Mouse (Mus musculus): ENCODE measurements at regions not wholly inside any gene's neighbourhood (a gene's known extent, or its start where the extent isn't known, plus 50 kb on each side); places are given as distances from the start of the nearest gene placed in this dataset.

DNA sequence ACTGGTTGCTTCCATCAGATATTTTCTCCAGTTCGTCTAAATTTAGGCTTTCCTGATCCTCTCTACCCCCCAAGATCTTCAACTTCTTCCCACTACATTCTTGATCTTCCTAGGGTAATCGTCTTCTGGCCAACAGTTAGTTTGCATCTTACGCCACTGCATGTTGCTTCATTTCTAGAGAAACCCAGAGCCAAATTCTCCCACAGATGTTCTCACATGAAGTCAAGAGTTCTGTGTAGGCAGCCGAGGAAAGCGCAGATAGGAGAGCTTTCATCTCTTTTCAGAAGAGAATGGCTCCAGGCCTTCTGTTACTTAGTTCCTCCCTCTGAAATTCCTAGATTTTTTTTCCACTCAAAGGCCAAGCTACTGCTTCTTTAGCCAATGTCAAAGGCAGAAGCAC is 179.9 kb downstream of the Fgf10 start:
- no peak for DNase-seq

DNA sequence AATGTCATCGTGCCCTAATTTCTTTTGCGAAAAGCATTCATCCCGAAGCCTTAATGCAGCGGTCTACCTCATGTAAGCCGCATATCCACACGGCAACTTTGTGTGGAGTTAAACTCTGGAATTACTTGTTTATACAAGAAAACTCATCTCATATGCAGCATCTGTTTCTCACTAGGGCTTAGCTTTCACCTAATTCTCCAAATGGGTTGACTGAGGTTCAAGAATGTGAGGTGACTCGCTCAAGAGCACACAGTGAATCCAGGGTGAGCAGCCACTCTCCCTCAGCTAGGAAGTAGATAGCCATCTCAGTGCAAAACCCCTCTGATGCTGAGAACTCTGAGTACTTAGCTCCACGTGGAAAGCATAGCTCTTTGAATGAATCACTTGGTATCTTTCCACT is 181.1 kb downstream of the Fgf10 start:
- DNase-seq, result no peak

DNA sequence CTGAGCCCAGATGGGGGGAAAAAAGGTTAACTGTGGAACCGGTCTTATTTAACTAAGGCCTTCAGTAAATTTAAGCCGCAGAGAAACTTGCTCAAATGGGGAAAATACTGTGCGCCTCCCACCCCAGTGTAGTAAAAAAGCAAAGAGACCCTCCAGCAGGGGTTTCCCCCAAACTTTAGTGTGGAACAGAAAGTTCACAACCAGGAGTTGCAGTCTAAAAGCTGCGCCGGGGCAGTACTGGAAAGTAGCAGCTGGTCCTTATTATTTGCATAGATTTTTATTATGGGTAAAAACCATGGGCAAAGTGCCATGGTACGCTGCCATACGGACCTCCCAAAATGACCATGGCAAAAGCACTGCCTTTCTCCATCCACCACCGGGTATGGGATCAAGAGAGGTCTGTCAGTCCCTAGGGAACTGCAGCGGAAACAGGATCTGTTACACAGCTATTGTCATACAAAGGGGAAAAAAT is 216.8 kb downstream of the Fgf10 start:
- DNase-seq, result no peak

DNA sequence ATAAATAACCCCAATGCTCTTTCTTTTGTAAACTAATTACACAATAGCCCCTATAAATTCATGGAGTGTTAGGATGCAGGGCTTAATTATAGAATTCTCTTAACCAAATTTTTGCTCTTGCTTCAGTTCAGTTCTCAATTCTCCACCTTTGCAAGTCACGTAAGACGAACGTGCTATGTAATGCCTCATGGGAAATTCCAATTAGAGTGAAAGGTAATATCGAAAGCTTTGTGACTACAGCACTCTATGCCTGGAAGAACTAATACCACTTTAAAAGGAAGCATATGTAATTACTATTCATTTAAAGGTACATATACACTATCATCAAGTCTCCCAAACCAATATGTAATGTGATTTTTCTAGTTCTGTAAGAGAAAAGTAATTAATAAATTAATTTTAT is 225.5 kb downstream of the Fgf10 start:
- DNase-seq, result no peak

DNA sequence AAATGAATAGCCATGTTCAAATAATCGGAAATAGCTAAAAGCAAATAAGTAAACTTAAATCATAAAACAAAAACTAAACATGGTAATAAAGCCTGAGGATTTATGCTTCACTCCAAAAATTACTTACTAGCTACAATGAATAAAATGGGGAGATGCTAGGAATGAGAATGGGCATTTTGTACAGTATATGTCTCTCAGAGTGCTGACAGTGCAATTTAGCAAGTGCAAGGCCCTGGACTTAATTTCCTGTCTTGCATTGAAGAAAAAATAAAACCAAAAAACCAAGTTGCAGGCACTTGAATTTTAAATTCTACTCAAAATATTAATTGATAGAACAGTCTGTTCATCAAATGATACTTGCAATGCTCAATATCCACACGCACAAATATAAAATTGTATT is 232.4 kb downstream of the Fgf10 start:
- no peak for DNase-seq

DNA sequence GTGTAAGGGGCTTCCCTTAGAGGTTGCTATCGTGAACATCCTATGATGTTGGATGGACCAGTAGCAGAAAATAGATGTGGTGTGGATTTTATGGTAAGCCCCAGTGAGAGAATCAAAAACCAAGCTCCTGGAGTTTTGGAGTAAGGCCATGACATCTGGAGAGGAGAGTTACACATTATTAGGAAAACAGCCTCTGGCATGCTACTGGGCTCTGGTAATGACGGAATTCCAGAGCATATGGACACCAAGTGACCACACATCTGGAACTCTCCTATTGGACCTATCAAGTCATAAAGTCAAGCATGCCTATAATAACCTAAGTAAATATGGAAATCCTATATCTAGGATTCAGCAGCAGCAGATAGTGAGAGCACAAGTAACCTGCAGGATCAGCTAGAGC is 240.8 kb downstream of the Fgf10 start:
- no peak for DNase-seq

DNA sequence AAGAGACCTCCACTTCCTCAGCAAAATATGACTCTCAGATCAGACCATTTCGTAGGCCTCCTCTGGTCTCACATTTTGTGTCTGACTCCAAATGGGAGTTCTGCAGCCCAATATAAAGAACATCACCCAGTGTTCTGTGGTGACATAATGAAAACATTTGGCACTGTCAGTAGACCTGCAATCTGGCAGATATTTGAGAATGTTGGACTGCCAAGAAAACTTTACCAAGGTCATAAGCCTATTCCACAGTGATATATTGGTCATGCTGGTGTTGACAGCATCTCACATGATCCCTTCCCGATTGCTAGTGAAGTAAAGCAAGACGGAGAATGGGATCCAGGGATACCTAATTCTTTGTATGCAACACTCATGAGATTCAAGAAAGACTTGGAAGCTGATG is 271.2 kb downstream of the Fgf10 start:
- DNase-seq, result no peak

DNA sequence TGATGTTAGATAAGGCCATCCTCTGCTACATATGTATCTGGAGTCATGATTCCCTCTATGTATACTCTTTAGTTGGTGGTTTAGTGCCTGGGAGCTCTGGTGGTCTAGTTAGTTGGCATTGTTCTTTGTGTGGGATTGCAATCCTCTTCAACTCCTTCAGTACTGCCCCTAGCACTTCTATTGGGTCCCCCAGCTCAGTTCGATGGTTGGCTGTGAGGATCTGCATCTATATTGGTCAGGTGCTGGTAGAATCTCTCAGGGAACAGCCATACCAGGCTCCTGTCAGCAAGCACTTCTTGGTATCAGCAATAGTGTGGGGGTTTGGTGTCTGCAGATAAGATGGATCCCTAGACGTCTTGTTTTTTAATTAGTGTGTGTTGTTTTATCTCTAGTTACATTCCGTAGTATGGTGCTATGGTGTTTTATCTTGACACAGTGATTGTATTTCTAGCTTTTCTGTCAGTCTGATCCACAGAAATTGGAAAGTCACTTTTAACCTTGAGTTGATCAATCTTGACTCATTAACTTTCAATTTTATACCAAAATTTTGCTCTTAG is 296.6 kb downstream of the Fgf10 start:
- no peak for DNase-seq

DNA sequence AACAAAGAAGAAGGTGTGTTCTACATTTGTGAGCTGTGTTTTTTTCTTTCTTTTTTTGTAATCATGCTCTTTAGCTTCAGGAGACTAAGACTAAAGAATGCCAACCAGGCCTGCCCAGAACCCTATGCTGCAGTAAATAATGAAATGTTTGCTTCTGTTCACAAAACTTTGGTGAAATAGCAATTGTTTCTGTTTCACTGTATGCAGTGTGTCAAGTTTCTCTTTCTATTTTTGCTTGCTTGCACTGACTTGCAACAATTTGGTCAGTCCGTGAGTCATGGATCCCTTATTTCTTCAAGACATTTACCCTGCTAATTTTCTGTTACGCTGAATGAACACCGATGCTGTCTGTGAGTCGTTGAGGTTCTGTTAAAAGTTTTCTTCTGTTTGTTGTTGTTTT is 298.1 kb downstream of the Fgf10 start:
- DNase-seq, result no peak

DNA sequence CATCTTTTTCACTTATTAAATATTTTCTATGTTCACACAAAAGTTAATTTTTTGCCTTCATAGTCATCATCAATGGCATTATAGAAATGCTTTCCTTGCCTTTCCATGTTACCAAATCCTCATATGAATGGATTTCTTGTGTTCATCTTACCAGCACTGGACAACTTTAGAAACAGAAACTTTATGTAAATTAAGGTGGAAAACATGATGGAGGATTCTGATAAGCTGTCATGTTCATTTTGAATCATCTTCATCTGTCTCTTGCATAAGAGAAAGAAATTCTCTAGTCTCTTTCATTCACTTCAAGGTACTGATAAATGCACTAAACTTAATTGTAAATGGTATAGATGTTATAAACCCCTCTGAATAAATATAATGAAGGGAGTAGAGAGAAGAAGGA is 305.4 kb downstream of the Fgf10 start:
- no peak for DNase-seq

DNA sequence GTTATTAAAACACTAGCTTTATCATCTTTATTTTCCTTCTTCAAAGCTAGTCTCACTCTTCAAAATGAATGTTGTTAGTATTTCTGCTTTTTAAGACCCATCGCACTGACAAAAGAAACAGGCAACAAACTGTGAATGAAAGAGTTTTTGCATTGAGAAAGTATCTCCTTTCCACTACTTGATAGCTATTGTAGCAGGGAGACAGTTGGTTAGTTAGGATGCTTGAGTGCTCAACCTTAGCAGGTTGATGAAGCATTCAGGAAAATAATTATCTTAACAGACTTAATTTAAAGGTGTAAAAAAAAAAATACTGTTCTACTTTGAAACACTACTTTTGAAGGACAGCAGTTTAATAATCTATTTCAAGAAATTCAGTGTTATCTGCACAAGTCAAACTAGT is 305.9 kb downstream of the Fgf10 start:
- no peak for DNase-seq

DNA sequence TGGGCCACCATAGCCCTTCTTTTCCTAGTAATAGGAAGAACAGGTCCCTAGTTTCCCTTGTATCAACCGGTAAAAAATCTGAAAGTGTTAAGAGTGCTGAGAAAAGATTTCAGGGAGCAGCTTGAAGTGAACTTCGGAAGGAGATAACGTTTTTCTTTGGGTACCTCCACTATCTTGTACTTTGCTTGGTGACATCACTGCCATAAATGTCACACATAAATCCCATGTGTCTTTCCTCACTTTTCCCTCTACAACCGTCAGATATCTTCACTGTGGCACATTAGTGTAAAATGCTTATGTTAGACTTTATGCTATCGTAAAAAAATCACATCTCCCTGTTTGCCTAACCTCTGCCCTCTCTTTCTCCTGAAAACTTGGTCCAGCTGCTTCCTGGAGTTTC is 309.9 kb downstream of the Fgf10 start:
- DNase-seq, result no peak

DNA sequence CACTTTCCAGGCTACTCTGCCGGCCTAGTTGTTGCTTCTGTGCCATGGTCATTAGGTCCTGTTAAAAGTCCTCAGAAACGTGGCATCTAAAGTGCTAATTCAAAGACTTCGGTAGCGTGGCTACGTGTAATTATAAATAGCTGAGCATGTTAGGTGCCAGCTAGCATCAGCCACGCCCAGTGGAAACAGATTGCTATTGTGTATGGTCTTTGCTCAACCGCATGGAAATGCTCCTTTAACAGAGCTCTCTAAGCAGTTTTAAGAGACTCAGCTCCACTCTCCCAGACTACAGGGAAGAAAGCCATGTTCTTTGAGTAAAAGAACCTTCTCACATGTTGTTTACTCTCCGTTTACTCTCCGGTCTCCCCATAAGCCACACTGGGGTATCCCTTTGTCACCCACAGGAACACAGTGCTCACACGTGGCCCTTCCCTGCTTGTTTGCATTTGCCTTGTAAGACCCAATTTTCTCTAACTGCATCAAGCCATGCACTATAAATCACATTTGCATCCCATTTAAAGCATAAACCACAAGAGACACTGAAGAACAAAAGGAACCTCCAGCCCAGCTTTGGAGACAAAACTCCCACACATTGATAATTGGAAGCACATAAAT is 311.7 kb downstream of the Fgf10 start:
- DNase-seq, result no peak

DNA sequence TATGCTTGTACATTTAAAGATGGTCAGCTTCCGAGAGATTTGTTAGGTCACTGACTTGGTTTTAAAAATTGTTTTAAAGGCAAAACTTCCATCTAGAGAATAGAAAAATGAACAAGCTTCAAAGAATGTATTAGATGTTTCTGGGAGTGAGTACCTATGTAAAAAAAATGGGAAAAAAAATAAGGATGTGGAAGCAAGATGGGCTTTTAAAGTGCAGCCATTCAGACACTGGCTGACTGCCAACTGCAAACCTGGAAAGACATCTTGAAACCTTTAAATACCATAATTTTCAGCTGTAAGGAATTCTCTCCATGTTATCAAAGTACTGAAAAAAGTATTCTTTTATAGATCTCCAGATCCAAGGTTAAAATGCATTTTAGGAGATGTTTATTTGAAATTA is 315.7 kb downstream of the Fgf10 start:
- DNase-seq, result no peak

DNA sequence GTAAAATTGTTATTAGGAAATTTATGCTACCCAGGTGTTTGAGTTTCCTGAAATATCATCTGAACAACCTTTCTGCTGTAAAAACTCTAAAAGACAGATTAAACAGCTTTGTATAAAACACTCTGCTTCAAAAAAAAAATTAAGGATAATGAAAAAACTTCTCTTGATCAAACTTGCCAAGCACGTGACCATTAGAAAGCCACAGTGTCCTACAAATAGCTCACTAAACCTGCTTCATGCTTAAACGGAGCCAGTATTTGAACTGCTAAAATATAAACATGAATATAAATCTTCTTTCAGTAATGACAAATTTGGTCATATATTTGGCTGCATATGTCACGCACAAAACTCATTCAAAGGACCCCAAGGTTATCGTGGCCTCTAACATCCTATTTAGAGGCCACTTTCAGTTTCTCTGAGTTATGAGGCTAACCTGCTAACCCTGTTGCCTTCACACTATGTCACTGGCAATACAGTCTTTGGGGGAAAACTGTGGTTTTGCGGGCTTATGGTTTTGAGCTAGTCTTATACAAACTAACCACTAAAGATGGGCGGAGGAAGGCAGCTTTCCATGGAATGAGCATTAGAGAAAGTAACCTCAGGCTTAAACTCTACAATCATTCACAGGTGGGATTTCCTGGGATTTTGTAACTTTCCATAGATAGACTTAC is 355.8 kb downstream of the Fgf10 start:
- DNase-seq, result no peak

DNA sequence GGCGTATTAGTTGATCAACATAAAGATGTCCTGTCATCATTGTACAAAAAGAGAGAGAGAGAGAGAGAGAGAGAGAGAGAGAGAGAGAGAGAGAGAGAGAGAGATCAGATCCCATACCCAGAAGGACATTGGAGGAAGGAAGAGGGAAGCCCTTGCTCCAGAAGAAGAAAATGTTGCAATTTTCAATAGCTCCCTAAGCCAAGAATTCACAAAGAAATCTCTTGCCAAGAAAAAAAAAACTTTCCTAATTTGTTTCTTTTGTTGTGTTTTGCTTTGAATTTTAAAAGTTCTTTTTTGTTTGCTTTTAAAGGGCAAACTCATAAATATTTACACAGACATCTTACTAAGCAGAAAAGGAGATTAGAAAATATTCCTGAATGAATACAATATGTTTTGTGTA is 370.0 kb downstream of the Fgf10 start:
- DNase-seq, result no peak

DNA sequence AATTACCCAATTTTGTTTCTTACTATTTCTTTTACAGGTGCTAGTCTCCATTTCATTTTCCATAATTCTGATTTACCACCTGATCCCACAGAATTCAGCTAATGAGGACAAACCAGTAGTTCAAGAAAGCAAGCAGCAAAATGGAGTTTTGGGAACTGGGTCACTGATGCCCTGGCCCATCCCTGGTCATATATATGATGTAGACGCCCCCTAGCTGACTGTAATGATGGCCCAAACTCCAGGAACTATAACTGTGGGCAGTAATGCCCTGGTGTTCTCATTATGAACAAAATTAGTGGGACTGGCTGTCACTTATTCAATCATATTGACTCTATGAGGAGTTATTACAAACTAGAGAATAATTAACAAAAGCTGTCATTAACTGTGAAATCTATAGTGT is 375.5 kb downstream of the Fgf10 start:
- DNase-seq, result no peak

DNA sequence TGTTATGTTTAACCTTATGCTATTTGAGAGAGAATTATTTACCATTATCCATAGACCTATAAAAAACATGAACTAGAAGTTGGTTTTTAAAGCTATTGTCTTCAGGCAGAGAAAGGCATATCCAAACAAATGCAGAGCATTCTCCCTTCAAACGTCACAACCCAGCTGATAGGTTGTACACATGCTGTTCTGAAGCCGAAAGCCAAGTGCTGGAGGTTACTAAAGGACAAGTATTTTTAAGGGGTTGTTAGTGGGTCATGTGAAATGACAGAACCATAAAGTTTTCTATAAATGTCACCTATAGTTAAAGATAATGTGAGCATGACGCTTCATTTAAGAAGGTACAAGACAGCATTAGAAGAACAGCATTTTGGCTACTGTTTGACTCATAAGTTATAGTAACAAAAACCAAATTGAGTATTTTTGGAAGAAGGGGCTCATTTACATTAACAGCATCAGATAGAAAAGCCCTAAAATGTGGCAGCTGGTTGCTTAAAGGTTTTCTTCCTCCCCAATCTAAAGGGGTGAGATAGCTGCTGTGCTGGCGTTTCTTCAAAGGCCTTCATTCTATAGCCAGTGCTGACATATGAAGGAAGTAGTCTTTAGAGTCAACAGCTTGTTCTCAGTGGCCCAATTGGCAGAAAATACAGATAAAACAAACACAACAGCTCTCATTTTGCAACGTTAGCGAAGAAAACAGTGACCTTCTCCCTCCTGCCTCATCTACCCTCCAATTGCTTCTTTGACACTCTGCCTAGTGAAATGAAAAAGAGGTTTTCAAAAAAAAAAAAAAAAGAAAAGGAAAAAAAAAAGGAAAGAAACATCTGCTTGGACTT is 359.4 kb upstream of the Paip1 start:
- no peak for DNase-seq

DNA sequence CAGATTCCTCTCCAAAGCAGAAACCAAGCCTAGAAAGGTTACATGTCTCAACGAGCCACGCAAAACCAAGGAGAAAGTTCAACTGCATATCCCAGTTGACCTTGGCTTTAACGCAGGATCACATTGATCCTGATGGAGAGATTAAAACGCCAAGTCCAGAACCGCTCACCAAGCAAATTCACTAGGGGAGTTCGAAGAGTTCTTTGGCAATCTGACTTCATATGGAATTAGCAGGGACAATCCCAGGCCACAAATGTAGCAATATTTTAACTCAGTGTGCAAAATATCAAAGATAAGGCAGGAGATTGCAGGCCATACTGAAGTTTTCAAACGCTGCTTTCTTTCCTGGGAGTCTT is 358.8 kb upstream of the Paip1 start:
- DNase-seq, result no peak

DNA sequence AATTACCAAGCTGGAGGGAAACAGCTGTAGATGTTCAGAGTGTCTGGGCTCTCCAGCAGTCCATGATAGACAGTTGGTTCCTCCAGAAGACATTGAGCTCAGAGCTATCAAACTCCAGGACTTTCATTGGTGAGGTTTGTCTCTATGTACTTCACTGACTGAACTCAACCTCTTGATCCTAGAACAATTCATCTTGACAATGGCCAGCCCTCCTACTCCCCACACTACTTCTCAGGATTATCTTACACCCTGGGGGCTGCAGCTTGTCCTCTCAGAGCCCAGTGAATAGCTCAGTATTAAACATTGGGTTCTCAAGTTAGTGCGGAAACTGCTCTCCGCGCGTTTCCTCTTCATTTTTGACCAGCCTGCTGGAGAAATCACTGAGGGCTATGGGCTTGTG is 349.2 kb upstream of the Paip1 start:
- DNase-seq, result no peak

DNA sequence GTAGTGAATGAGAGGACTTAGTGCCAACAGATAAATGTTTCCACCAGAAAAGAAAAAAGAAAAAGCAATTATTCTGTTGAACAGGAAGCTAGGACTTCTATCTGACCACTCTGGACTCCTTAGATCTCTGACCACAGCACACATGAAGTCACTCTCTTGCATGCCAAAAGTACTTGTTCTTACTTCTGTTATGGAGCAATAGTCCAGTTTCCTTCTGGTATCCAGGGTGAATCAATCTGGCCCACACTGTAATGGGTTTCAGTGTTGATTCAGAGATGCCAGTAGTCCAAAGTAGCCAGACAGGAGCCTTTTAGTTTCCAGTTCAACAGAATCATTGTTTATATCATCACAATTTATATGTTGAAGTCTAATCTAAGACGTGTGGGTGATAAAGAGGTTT is 346.7 kb upstream of the Paip1 start:
- DNase-seq, result no peak

DNA sequence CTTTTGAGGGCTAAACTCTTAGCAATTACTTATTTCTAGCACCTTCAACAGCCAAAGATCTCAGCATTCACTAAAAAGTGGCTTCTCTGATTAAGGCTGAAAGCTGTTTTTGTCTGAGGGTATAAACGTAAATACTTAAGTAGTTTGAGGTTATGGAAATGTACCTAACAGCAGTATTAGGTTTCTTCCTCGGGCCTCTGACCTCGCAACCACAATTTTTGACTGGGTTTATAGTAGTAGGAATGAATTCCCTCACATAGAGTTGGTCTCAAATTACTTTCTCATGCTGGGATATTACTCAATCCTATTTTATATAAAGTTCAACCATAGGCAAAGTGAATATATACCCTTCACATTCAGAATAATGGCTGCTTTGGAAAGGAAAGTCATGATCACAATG is 310.5 kb upstream of the Paip1 start:
- DNase-seq, result no peak

DNA sequence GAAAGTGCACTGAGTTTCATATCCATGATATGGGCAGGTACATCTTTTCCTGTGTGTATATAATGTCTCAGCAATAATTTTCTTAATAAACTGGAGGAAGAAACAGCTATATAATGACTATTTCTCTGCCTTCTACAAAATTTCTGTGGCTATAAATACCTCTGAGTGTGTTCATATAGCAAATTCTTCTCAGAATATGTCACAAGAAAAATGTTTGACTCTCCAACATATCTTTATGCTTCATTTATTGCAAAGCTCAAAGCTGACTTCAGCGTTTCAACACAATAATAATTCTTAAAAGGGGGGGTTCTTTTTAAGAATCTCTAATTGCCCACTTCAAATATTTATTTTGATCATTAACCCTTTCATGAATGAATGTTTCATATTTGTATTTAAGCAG is 310.0 kb upstream of the Paip1 start:
- no peak for DNase-seq

DNA sequence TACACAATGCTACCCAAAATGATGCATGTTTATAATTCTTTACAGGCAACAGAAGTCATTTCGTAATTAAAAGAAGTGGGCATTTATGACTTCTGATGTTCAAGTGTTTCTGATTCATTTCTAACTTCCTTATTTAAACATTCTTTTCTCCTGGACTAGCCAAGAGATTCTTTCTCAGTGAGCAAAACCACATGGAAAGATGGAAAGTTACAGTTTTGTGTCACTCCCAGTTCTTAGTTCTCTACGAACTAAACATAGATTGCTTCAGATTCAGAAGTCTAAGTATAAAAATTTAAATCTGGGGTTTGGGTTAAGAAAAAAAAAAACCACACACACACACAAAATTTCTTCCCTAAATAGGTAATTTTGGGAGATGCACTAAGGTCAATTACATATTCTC is 288.0 kb upstream of the Paip1 start:
- no peak for DNase-seq
